Mouse (Mus musculus) kidney, adult 2 months (tissue): ENCODE data around the gene Nkx2-3.

Source experiments
- CTCF ChIP-seq: fragments of 200-500 bp; conservative IDR thresholded peaks from 2 replicates; pipeline ENCODE4 v1.5.1; 2011; ENCODE audit warnings: low read depth, mild to moderate bottlenecking, control low read depth, low read length, moderate library complexity, mixed read lengths; ENCODE audit not compliant: insufficient read depth, insufficient read length
- POLR2A ChIP-seq: fragments of 200-500 bp; IDR thresholded peaks from one replicate; pipeline ENCODE4 v1.6.1; 2011; ENCODE audit warnings: low read depth, low read length, control low read depth

DNA sequence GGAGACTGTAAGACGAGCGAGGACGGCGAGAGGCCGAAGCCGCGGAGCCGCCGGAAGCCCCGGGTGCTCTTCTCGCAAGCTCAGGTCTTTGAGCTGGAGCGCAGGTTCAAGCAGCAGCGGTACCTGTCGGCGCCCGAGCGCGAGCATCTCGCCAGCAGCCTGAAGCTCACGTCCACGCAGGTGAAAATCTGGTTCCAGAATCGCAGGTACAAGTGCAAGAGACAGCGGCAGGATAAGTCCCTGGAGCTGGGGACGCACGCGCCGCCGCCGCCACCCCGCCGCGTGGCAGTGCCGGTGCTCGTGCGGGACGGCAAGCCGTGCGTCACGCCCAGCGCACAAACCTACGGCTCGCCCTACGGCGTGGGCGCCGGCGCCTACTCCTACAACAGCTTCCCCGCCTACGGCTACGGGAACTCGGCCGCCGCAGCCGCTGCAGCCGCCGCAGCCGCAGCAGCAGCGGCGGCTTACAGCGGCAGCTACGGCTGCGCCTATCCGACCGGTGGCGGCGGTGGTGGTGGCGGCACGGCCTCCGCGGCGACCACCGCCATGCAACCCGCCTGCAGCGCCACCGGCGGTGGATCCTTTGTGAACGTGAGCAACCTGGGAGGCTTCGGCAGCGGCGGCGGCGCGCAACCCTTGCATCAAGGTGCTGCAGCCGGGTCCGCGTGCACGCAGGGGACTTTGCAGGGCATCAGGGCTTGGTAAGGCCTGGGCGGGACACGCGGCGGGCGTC lies 2.4 kb downstream of the Nkx2-3 start:
- no peak for TF ChIP-seq CTCF
- TF ChIP-seq POLR2A = no peak
